Mouse (Mus musculus) heart, adult 2 months (tissue): Measurements from ENCODE around the gene Ank3. TPM values are rescaled to one million over a fixed set of nuclear protein-coding genes. Genes with fewer than 3 reads are reported as not detected.
A peak's percentile ranks its signal among the peaks of the same experiment; 100 is the strongest.

ENCODE experiments used
- DNase-seq, 2 experiments: peaks; one replicate each; pipeline ENCODE4 v3.0.0; 2021
- H3K27ac ChIP-seq: fragments of 200-600 bp; 2 replicates; pipeline ENCODE4 v1.8.1; 2022
- H3K27me3 ChIP-seq: fragments of 200-500 bp; 2 replicates; pipeline ENCODE4 v1.6.1; 2012; ENCODE audit warnings: mild to moderate bottlenecking, low read length, inconsistent platforms, mixed read lengths; ENCODE audit not compliant: control insufficient read depth, insufficient read depth
- H3K36me3 ChIP-seq: fragments of 200-500 bp; 2 replicates; pipeline ENCODE4 v1.6.1; 2012; ENCODE audit warnings: low read length, inconsistent platforms; ENCODE audit not compliant: control insufficient read depth, insufficient read depth
- H3K4me1 ChIP-seq: fragments of 200-500 bp; 2 replicates; pipeline ENCODE4 v1.6.1; 2011; ENCODE audit warnings: low read length; ENCODE audit not compliant: control insufficient read depth, insufficient read depth
- H3K4me3 ChIP-seq: fragments of 200-600 bp; 2 replicates; pipeline ENCODE4 v1.8.1; 2022
- H3K79me2 ChIP-seq: fragments of 200-500 bp; replicated peaks from 2 replicates; pipeline ENCODE4 v1.6.1; 2012; ENCODE audit warnings: mild to moderate bottlenecking, inconsistent platforms, low read length, moderate library complexity, mixed read lengths; ENCODE audit not compliant: control insufficient read depth, insufficient read depth
- H3K9ac ChIP-seq: fragments of 200-500 bp; 2 replicates; pipeline ENCODE4 v1.6.1; 2012; ENCODE audit warnings: low read depth, mild to moderate bottlenecking, control low read depth, inconsistent platforms, low read length, mixed read lengths
- CTCF ChIP-seq: fragments of 200-600 bp; IDR thresholded peaks from 2 replicates; pipeline ENCODE4 v1.8.1; 2022; ENCODE audit warnings: antibody characterized with exemption, mild to moderate bottlenecking, moderate library complexity
- EP300 ChIP-seq: fragments of 200-500 bp; IDR thresholded peaks from 2 replicates; pipeline ENCODE4 v1.6.1; 2011; ENCODE audit warnings: low read depth, low read length, control low read depth; ENCODE audit not compliant: insufficient read depth
- POLR2A ChIP-seq: fragments of 200-500 bp; IDR thresholded peaks from 2 replicates; pipeline ENCODE4 v1.6.1; 2011; ENCODE audit warnings: mild to moderate bottlenecking, low read depth, low read length, control low read depth; ENCODE audit not compliant: insufficient read depth
- WGBS: fragments of 180-500 bp; shearing (Covaris S2); methylation state at CpG from one replicate; pipeline ENCODE4 v1.1.7; 2018; 5-methylcytosine and 5-hydroxymethylcytosine counted together
- intact Hi-C: fragments of 180-260 bp; cut with DNase I; formaldehyde crosslinking; loops from one replicate; pipeline ENCODE4 v1.15.1; 2025
- polyA plus RNA-seq: library from polyadenylated mRNA; depleted of rRNA; stranded (reverse); fragments of >200 nt; gene quantifications from 2 replicates; pipeline ENCODE4 v1.2.3, GENCODE M21; 2012
- total RNA-seq, 2 experiments: library from RNA; stranded (reverse); gene quantifications; 2 replicates each; pipeline ENCODE4 v1.2.3; 2021

Ank3 gene
- total and polyA plus RNA-seq, 3 experiments: 16.8 to 80.3 (median 64.6) TPM

GRCm38 (mm10) chr10:69607611-69608119 lies 209.1 kb downstream of the Ank3 start:
- Histone ChIP-seq H3K9ac (no peak overlapping the region), H3K27me3 (no peaks in the 10 kb centered on the region), H3K79me2 (no peaks in the 10 kb centered on the region), H3K4me3 (no peak overlapping the region), H3K4me1 (peaks cover 6% of the 10 kb centered on the region), H3K36me3 (peaks cover 2% of the 10 kb centered on the region; the same call in 1 of the 2 replicates), H3K27ac (no peak overlapping the region)
- TF ChIP-seq EP300: no peak
- TF ChIP-seq POLR2A: no peak
- peak; percentile 11; the same call in 1 of the 2 replicates for TF ChIP-seq CTCF
- whole genome bisulfite sequencing: 74% methylated on average over 14 of the region's 14 CpGs
- no peak for DNase-seq
- intact Hi-C loops: no loop called here

- no peaks in the 10 kb centered on the region for H3K79me2 ChIP-seq
- H3K4me1 ChIP-seq: peaks cover 6% of the 10 kb centered on the region
- no peak overlapping the region for H3K27ac ChIP-seq
- no peak overlapping the region for H3K4me3 ChIP-seq
- TF ChIP-seq CTCF (no peak), POLR2A (no peak), EP300 (no peak)
- H3K36me3 ChIP-seq: peaks cover 2% of the 10 kb centered on the region; the same call in 1 of the 2 replicates
- DNase-seq: no peak
- intact Hi-C loops: loop anchor here (5.0 kb wide), 1 partner anchor 41 kb away; no protein-coding TSS in a partner anchor
- H3K9ac ChIP-seq: no peak overlapping the region
- 55% methylated on average over 3 of the region's 3 CpGs for WGBS
- no peaks in the 10 kb centered on the region for H3K27me3 ChIP-seq
Observed at GRCm38 (mm10) chr10:69611314-69611713, 212.7 kb downstream of the Ank3 start.

- 6% methylated on average over 5 of the region's 5 CpGs for WGBS
- H3K36me3 ChIP-seq: peaks cover 2% of the 10 kb centered on the region; the same call in 1 of the 2 replicates
- no peaks in the 10 kb centered on the region for H3K27me3 ChIP-seq
- no peak overlapping the region for H3K27ac ChIP-seq
- intact Hi-C loops: loop anchor here (5.0 kb wide), 1 partner anchor 40 kb away; no protein-coding TSS in a partner anchor
- H3K4me3 ChIP-seq: no peak overlapping the region
- DNase-seq: peak; percentile 31 to 38
- H3K9ac ChIP-seq: no peak overlapping the region
- H3K4me1 ChIP-seq: peaks cover 7% of the 10 kb centered on the region
- TF ChIP-seq EP300 (no peak), CTCF (no peak), POLR2A (no peak)
- H3K79me2 ChIP-seq: no peaks in the 10 kb centered on the region
Observed at GRCm38 (mm10) chr10:69611839-69612340, 213.3 kb downstream of the Ank3 start.

DNA sequence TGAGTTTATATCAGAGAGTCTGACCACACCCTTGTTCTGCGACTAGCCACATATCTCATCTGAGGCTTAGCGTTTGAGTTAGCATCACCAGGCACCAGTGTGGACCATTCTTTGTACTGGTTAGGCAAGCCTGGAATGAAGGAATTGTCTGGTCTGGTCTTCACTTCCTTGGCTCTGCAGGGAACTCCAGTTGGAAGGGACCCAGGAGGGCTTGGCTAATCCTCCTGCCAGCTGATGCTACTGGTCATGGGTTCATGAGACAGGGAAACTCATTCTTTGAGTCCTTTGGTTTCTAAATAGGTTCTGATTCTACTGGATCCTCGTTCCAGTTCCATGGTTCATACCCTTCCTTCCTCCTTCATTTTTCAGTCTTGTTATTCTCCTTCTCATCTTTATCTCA lies 218.4 kb downstream of the Ank3 start:
- H3K9ac ChIP-seq: no peak overlapping the region
- TF ChIP-seq POLR2A: no peak
- no peak for TF ChIP-seq EP300
- TF ChIP-seq CTCF: no peak
- intact Hi-C loops: no loop called here
- WGBS: 50% methylated on average over 3 of the region's 3 CpGs
- no peaks in the 10 kb centered on the region for H3K79me2 ChIP-seq
- no peaks in the 10 kb centered on the region for H3K27me3 ChIP-seq
- peak in 1 of 2 experiments; percentile 18 for DNase-seq
- no peaks in the 10 kb centered on the region for H3K36me3 ChIP-seq
- peaks cover 3% of the 10 kb centered on the region for H3K4me1 ChIP-seq
- peak overlapping the region; percentile 32 for H3K27ac ChIP-seq
- H3K4me3 ChIP-seq: no peak overlapping the region

DNA sequence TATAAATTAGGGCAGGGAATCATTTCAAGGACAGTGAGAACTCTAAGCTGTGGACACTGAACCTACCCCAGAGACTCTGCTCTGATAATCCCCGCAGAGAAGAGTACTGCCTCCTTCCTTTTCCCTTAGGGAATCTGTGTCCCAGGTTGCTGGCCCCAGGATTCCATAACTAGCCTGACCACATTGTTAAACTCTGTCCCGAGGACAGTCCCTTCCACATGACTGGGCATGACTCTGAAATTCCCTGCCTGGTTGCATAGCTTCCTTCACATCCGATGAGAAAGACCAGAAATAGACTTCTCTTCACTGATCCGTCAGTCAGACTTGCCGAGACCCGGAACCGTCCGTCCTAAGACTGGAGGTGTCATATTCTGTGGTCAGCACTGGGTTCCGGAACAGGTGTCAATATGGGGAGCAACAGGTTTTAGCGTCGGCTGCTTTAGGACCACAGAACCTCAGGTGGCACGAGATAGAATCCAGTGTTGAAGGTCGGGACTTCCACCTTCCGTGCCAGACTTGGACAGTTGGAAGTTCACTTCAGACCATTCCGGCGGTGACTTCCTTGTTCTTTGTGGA lies 219.1 kb downstream of the Ank3 start:
- Histone ChIP-seq H3K79me2 (no peaks in the 10 kb centered on the region), H3K4me3 (peak overlapping the region; percentile 22; the same call in 1 of the 2 replicates), H3K36me3 (no peaks in the 10 kb centered on the region), H3K27ac (peak overlapping the region; percentile 32), H3K9ac (0 out of 2 replicates have a peak overlapping the region, but pooled peaks have one; percentile 5), H3K4me1 (peaks cover 2% of the 10 kb centered on the region; the same call in 1 of the 2 replicates), H3K27me3 (no peaks in the 10 kb centered on the region)
- WGBS: 56% methylated on average over 16 of the region's 16 CpGs
- DNase-seq: peak in 1 of 2 experiments; percentile 35
- no peak for TF ChIP-seq POLR2A
- 0 out of 2 replicates have a peak, but pooled peaks have one; percentile 48 for TF ChIP-seq EP300
- intact Hi-C loops: no loop called here

- no peaks in the 10 kb centered on the region for H3K27me3 ChIP-seq
- no peak overlapping the region for H3K4me3 ChIP-seq
- H3K27ac ChIP-seq: no peak overlapping the region
- TF ChIP-seq EP300: no peak
- no peak for TF ChIP-seq CTCF
- TF ChIP-seq POLR2A: no peak
- peaks cover 2% of the 10 kb centered on the region; the same call in 1 of the 2 replicates for H3K4me1 ChIP-seq
- intact Hi-C loops: no loop called here
- H3K9ac ChIP-seq: no peak overlapping the region
- no peak for DNase-seq
- no peaks in the 10 kb centered on the region for H3K79me2 ChIP-seq
- H3K36me3 ChIP-seq: no peaks in the 10 kb centered on the region
- WGBS: 76% methylated on average over 7 of the region's 7 CpGs
Observed at GRCm38 (mm10) chr10:69620692-69621382, 222.3 kb downstream of the Ank3 start.
